Mouse (Mus musculus): ENCODE results near the gene Carnmt1.

DNA sequence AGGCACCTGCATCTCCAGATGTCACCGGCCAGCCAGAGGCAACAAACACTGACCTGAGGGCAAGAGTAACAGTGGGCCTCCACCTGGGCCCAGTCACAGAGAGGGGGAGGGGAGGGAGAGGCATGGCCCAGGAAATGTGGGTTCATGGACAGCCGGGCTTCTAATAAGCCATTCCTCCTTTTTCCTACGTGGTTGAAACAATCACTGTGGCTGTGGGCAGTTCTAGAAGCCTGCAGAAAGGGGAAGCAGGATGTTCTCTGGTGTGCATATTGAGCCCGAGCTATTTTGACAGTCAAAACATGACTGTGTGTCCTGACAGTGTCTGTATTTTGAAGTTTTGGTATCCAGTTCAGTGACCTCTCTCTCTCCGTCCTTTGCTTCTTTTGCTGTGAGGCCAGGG, 31.6 kb upstream of the Carnmt1 start:
- TF ChIP-seq EP300 (IDR thresholded peaks at IDR 0.05; ENCODE audit: low read depth) (no peak), CTCF (IDR thresholded peaks at IDR 0.05; ENCODE audit: low read depth) (no peak)

Data from liver, embryonic 14.5 days (tissue).